Mouse (Mus musculus): ENCODE data around the gene Gnb1l.

- TF ChIP-seq EP300 (IDR thresholded peaks at IDR 0.05; ENCODE audit: low read depth) (no peak), CTCF (IDR thresholded peaks at IDR 0.05; ENCODE audit: low read depth) (no peak)
These were observed 107.2 kb downstream of the Gnb1l start for GRCm38 (mm10) chr16:18605705-18606104.

All from heart, postnatal 0 days (tissue).